Mouse (Mus musculus): ENCODE results near the gene Zfp28.

Gene Zfp28

DNA sequence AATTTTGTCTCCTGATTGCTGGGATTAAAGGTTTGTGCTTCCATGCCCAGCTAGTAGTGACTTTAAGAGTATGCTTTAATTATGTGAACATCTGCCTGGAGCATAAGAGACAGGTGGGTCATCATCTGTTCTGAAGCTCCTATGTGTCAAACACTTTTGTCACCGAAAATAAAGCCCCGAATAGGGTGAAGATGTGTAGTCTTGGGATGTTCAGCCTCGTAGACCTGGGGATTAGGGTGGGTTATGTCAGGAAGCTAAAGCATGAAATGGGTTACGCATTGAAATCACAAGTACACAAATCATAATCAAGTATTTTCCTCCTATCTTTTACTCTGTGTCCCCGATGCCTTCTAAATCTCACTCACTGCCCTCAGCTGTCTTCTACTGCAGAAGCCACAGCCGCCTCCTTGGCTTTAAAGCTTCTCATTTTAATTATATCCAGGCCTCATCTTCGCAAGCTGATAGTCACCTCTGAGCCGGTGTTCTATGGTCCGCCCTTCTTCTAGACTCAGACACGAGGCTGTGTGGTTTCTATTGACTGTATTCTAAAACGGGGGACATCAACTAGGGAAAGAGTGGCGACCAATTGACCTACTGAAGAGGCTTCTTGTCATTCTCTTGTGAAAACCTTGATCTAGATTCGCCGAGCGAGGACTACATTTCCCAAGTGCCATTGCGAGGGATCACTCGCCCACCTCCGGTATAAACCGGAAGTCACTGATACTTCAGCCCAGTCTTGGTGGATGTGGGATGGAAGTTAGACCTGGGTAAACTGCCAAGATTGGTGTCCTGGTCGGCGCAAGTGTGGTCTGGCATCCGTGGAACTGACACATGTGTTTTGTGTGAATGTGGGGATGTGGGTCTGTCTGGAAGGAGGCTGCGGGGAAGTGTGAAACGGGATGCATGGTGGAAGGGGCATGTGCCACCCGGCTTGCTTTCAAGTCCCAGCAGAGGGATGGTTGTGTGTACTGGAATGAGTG lies 15.2 kb downstream of the Zfp28 start, which contains the start of gene Smim17:
Smim17 (plus strand) TSS at position 720 of the 980 bp plus-strand sequence.
- DNase-seq (ENCODE audit: low spot score in 2 of 2) = peak; percentile 75 to 81

DNA sequence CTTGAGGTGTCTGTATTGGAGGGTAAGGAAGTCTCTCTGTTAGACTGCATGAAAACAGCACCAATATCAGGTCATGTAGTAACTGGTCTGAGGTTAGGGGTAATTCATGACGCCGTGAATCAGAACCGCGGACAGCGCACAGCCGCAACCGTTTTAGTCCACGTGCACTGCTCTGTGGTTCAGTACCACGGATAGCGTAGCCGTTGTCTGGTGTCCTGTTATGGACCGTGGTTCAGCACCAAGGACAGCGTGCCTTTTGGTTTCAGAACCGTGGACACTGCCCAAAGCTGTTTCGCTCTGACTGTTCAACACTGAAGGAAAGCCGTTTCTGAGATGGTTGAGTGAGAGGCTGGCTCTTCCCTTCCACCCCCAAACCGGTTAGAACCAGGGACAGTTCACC lies 26.9 kb downstream of the Zfp28 start, which contains the start of gene Gm20715:
Gm20715 (plus strand) TSS at position 235 of the 400 bp plus-strand sequence.
- peak; percentile 67 to 77 for DNase-seq (ENCODE audit: low spot score in 2 of 2)

DNA sequence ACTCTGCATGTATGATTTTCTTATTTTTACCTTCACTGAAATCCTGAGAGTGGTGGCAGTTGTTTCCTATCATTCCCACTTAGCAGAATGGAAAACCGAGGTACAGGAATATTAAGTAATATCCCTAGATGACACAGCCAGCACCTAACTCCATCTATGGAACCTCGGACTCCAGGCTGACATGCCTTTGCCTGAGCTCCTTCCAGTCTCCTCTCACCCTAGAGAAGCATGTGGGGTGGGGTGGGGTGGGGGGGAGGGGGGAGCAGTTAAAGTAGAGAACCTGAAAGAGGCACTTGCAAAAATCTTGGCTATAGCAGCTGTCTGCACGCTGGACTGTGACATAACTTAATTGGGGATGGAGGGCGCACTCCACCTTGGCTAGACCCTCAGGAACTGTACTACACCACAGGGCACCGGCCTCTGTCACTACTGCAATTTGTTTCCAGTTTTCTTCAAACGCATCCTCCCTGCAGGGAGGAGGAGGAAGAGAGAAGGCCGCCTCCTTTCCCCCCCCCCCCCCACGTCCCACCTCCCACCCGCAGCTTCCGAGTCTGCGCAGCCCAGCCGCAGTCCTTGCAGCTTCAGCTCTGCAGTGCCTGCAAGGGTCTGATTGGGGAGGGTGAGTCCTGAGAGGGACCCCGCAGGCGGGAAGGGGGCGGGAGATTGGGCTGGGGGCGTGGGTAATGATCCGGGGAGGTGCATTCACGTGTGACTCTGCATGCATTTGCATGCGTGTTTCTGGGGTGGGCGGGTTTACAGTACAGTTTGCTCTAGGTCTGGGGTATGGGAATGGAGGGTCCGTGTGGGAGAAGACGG lies 31.7 kb downstream of the Zfp28 start:
- DNase-seq (ENCODE audit: low spot score in 2 of 2) = peak; percentile 30 to 31

GRCm38 (mm10) chr7:6415442-6415787 lies 32.3 kb downstream of the Zfp28 start:
- peak in 1 of 2 experiments; percentile 14 for DNase-seq (ENCODE audit: low spot score in 2 of 2)

DNA sequence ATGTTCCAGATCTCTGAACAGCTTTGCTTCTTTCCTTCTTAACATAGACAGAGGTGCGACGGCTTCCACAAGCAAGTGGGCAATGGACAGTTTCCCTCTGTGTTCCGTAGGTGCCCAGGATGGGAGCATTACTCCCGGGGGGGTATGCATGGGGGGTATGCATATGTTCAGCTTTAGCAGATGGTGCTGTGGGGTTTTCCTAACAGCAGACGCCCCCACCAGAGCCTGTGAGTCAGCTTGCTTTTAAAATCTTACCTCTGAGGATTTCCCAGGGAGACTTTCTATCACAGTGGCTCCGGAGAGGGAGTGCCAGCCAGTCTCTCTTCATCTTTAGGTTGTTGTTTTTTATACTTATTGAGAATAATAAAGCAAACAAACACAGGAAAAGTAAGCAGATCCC lies 36.8 kb downstream of the Zfp28 start:
- DNase-seq (ENCODE audit: low spot score in 2 of 2) = peak; percentile 67 to 68

GRCm38 (mm10) chr7:6429381-6429780 lies 46.3 kb downstream of the Zfp28 start:
- DNase-seq (ENCODE audit: low spot score in 2 of 2) = no peak

- no peak for DNase-seq (ENCODE audit: low spot score in 2 of 2)
Observed at GRCm38 (mm10) chr7:6430342-6430741, 47.2 kb downstream of the Zfp28 start.

- DNase-seq (ENCODE audit: low spot score in 2 of 2) = no peak
Observed at GRCm38 (mm10) chr7:6438388-6438787, 55.3 kb downstream of the Zfp28 start, which contains the start of gene Olfr1344. Gene Olfr1344, plus strand, starts transcription at chr7:6438688.

DNA sequence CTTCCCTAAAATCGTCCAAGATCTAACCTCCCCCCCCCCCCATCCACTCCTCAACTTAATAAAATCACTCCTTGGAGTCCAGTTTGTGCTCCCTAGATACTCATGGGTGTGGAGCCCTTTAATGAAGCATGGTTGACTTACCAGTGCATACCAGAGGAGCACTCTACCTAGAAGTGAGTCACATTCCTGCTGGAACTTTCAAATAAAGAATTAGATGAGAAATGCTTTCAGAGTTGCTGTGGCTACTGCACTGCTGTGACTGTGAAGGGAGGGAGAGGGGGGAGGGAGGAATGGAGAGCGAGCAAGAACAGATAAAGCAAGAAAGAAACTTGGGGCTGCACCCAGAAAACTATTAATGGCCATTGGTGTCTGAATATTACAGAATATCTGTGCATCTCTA lies 58.1 kb downstream of the Zfp28 start:
- DNase-seq (ENCODE audit: low spot score in 2 of 2) = no peak

Measured in right cerebral cortex, adult 2 months (tissue).